Mouse (Mus musculus): ENCODE measurements at regions not wholly inside any gene's neighbourhood (a gene's known extent, or its start where the extent isn't known, plus 50 kb on each side); places are given as distances from the start of the nearest gene placed in this dataset.

DNA sequence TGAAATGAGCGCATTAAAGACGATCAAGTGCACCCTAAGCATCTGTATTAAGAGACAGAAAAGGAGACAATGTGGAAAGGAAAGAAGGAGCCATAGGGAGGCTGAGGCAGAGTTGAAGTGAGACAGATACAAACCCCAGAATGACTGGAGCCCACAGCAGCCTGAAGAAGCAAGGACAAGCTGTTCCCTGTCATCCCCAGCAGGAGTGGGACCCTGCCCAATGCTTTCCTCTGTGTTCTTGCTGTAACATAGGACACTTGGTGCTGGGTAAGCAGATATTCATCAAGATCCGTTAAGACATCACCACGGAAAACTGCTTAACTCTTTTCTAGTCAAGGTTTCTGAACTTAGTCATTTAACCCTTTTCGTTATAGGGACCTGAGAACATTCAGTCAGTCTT is 121.4 kb downstream of the CK137956 start:
- TF ChIP-seq CTCF (IDR thresholded peaks at IDR 0.05; ENCODE audit: low read depth, low read length) = no peak
- TF ChIP-seq POLR2A (IDR thresholded peaks at IDR 0.05; ENCODE audit: insufficient read depth, low read length) = no peak
